Mouse (Mus musculus) midbrain, embryonic 14.5 days (tissue): ENCODE results near the gene Pctp. TPM values are rescaled to one million over a fixed set of nuclear protein-coding genes. Genes with fewer than 3 reads are reported as not detected.
A peak's percentile ranks its signal among the peaks of the same experiment; 100 is the strongest.

Experiments
- ATAC-seq: fragments of 200-750 bp; cut with Nextera tagmentation; 2 replicates; pipeline ENCODE4 v1.8.0; 2017; ENCODE audit warnings: moderate number of reproducible peaks, moderate library complexity; ENCODE audit not compliant: low FRiP score, low TSS enrichment
- DNase-seq: peaks from one replicate; pipeline ENCODE4 v3.0.0-alpha.2; 2015
- H3K27ac ChIP-seq: fragments of 300-500 bp; sonication (generic); replicated peaks from 2 replicates; pipeline ENCODE4 v1.5.1; 2014; ENCODE audit warnings: mild to moderate bottlenecking, low read depth, low read length, moderate library complexity
- H3K27me3 ChIP-seq: fragments of 300-500 bp; sonication (generic); 2 replicates; pipeline ENCODE4 v1.6.1; 2014; ENCODE audit warnings: low read length, control low read depth, mixed read lengths; ENCODE audit not compliant: control insufficient read depth, insufficient read depth
- H3K36me3 ChIP-seq: fragments of 300-500 bp; sonication (generic); 2 replicates; pipeline ENCODE4 v1.6.1; 2014; ENCODE audit warnings: low read length, control low read depth; ENCODE audit not compliant: control insufficient read depth, insufficient read depth
- H3K4me1 ChIP-seq: fragments of 300-500 bp; sonication (generic); 2 replicates; pipeline ENCODE4 v1.6.1; 2014; ENCODE audit warnings: mild to moderate bottlenecking, antibody characterized with exemption, low read length, control low read depth; ENCODE audit not compliant: control insufficient read depth, insufficient read depth
- H3K4me2 ChIP-seq: fragments of 300-500 bp; sonication (generic); 2 replicates; pipeline ENCODE4 v1.6.1; 2014; ENCODE audit warnings: mild to moderate bottlenecking, low read length, moderate library complexity
- H3K4me3 ChIP-seq: fragments of 300-500 bp; sonication (generic); replicated peaks from 2 replicates; pipeline ENCODE4 v1.5.1; 2014; ENCODE audit warnings: low read depth, low read length
- H3K9ac ChIP-seq: fragments of 300-500 bp; sonication (generic); replicated peaks from 2 replicates; pipeline ENCODE4 v1.6.1; 2014; ENCODE audit warnings: mild to moderate bottlenecking, low read length, moderate library complexity
- H3K9me3 ChIP-seq: fragments of 300-500 bp; sonication (generic); 2 replicates; pipeline ENCODE4 v1.6.1; 2016; ENCODE audit warnings: low read length, control low read depth, mixed read lengths; ENCODE audit not compliant: control insufficient read depth
- WGBS: fragments of 180-500 bp; shearing (Covaris S2); extraction: QIAGEN DNeasy Blood & Tissue Kit; methylation state at CpG from one replicate; pipeline ENCODE4 v1.1.7; 2014; 5-methylcytosine and 5-hydroxymethylcytosine counted together
- polyA plus RNA-seq: library from polyadenylated mRNA; unstranded; fragments of >200 nt; fragmentation: Nextera tagmentation; extraction: Ambion mirVana; gene quantifications from 2 replicates; pipeline ENCODE4 v1.2.1, GENCODE M21; 2014

The Pctp gene
- polyA plus RNA-seq, 1 experiment from 2014 or later, result 1.3 TPM

DNA sequence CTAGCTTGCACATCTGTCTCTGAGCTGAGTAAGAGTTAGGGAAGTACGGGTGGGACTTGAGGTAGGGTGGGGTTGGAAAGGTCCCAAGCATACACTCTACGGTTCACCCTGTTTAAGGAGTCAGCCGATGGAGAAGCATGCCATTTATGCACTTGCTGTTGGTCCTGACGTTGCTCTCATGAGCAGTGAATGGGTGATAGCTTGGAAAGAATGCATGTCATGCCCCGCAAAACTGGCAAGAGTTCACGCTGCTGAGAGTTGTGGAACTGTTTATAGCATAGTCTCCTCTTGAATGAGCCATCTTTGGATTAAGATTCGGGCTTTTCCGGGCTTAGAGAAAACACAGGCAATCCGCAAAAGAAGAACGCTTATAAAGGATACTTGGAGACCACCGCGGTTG, 32.0 kb upstream of the Pctp start:
- H3K36me3 ChIP-seq, result no peaks in the 10 kb centered on the region
- H3K4me2 ChIP-seq, result no peak overlapping the region
- H3K9ac ChIP-seq, result no peak overlapping the region
- peaks cover 3% of the 10 kb centered on the region; the same call in 1 of the 2 replicates for H3K27me3 ChIP-seq
- H3K4me1 ChIP-seq, result 0 out of 2 replicates have a peak, but pooled peaks cover 3% of the 10 kb centered on the region
- H3K9me3 ChIP-seq, result 0 out of 2 replicates have a peak, but pooled peaks cover 6% of the 10 kb centered on the region
- no peak overlapping the region for H3K27ac ChIP-seq
- ATAC-seq, result no peak
- H3K4me3 ChIP-seq, result no peak overlapping the region
- DNase-seq, result no peak
- WGBS, result 85% methylated on average over 12 of the region's 12 CpGs

DNA sequence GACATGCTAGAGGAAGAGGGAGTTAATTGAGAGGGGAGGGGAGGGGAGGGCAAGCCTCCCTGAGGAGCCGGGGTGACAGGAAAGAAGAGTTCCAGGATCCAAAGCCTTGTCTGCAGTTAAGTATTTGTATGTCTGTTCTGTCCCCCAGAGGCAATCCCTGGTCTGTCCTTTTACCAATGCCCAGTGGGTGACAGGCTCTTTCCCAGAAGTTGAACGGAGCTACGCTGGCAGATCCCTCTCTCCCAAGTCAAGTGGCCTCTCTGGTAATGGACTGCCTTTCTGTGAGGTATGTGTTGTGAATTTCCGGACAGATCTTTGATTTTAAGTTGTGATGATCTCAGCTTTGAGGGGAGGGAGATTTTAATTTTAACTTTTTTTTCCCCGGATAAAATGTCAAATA, 30.7 kb upstream of the Pctp start:
- no peak for ATAC-seq
- no peaks in the 10 kb centered on the region for H3K36me3 ChIP-seq
- no peak overlapping the region for H3K4me3 ChIP-seq
- no peak overlapping the region for H3K9ac ChIP-seq
- peaks cover 3% of the 10 kb centered on the region; the same call in 1 of the 2 replicates for H3K27me3 ChIP-seq
- no peak overlapping the region for H3K27ac ChIP-seq
- no peak for DNase-seq
- H3K4me1 ChIP-seq, result 0 out of 2 replicates have a peak, but pooled peaks cover 3% of the 10 kb centered on the region
- peak overlapping the region; percentile 35 for H3K4me2 ChIP-seq
- H3K9me3 ChIP-seq, result 0 out of 2 replicates have a peak, but pooled peaks cover 6% of the 10 kb centered on the region
- WGBS, result 45% methylated on average over 5 of the region's 5 CpGs

DNA sequence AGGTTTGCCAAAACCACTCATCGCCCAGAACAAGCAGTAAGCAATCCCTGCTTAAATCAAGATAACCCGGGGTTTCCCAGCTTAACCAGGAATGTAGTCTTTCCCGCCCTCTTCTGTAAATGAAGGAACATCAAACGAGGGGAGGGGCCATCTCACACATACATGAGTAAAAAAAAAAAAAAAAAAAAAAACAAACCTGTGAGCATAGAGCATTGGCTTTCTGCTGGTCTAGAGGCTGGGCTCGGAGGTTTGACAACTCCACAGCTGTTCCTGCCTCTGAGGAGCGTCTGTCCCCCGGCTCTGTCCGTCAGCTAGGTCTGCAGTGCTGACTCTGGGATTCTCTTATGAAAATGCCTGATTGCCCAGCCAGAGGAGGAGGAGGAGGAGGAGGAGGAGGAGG, 30.1 kb upstream of the Pctp start:
- Histone ChIP-seq H3K9me3 (0 out of 2 replicates have a peak, but pooled peaks cover 6% of the 10 kb centered on the region), H3K9ac (no peak overlapping the region), H3K4me2 (peak overlapping the region; percentile 35), H3K4me1 (0 out of 2 replicates have a peak, but pooled peaks cover 3% of the 10 kb centered on the region), H3K27ac (no peak overlapping the region), H3K36me3 (no peaks in the 10 kb centered on the region), H3K27me3 (peaks cover 3% of the 10 kb centered on the region; the same call in 1 of the 2 replicates), H3K4me3 (0 out of 2 replicates have a peak overlapping the region, but pooled peaks have one; percentile 3)
- DNase-seq (no peak), ATAC-seq (no peak)
- 31% methylated on average over 8 of the region's 8 CpGs for WGBS

DNA sequence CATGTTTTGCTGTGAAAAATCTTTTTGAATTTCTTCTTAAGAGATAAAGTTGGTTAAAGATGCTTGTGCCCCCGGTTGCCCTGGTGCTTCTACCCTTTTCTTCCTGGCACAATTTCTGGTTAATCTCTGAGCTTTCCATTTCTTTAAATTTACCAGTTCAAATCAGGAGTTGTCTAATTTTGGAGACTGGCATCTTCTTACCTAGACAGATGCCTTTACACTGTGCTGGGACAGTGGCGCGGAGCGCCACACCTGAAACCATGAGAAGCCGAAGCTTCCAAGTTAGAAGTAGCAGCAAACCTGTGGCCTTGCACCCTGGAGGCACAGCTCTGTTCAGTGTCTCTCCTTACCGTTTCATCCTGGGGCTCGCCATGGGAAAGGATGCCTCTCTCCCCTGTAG, 28.4 kb upstream of the Pctp start:
- ATAC-seq, result no peak
- WGBS, result 36% methylated on average over 7 of the region's 7 CpGs
- H3K9ac ChIP-seq, result peak overlapping the region; percentile 14; the same call in 1 of the 2 replicates

DNA sequence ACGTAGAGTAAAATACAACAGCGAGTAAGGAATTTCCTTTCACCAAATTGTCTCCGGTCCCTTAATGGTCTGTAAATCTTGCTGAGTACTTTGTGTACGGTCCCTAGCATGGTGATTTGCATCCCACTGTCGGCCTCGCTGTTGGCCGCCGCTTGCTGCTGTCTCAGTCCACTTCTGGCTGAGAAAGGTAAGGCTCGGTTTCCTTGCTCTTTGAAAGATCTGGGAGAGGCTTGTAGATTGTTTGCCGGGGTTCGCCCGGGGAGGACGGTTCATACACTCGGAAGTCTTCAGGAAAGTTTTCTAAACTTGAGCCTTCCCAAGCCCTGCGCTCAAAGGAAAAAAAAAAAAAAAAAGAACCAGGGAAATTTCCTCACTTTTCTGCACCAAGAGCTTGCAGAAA, 27.9 kb upstream of the Pctp start:
- ATAC-seq (no peak), DNase-seq (peak; percentile 83)
- H3K9me3 ChIP-seq, result no peaks in the 10 kb centered on the region
- no peak overlapping the region for H3K27ac ChIP-seq
- H3K36me3 ChIP-seq, result no peaks in the 10 kb centered on the region
- H3K9ac ChIP-seq, result peak overlapping the region; percentile 14; the same call in 1 of the 2 replicates
- WGBS, result under 1% methylated on average over 15 of the region's 15 CpGs
- 0 out of 2 replicates have a peak, but pooled peaks cover 6% of the 10 kb centered on the region for H3K4me1 ChIP-seq
- peak overlapping the region; percentile 28 for H3K4me3 ChIP-seq
- peaks cover 3% of the 10 kb centered on the region; the same call in 1 of the 2 replicates for H3K27me3 ChIP-seq
- H3K4me2 ChIP-seq, result peak overlapping the region; percentile 55

More for the DNA sequence above, 28.4 kb upstream of the Pctp start:
- DNase-seq, result no peak
- H3K27ac ChIP-seq, result no peak overlapping the region
- H3K4me3 ChIP-seq, result peak overlapping the region; percentile 28
- peak overlapping the region; percentile 55 for H3K4me2 ChIP-seq
- H3K36me3 ChIP-seq, result no peaks in the 10 kb centered on the region
- H3K9me3 ChIP-seq, result no peaks in the 10 kb centered on the region
- H3K27me3 ChIP-seq, result peaks cover 3% of the 10 kb centered on the region; the same call in 1 of the 2 replicates
- 0 out of 2 replicates have a peak, but pooled peaks cover 3% of the 10 kb centered on the region for H3K4me1 ChIP-seq

DNA sequence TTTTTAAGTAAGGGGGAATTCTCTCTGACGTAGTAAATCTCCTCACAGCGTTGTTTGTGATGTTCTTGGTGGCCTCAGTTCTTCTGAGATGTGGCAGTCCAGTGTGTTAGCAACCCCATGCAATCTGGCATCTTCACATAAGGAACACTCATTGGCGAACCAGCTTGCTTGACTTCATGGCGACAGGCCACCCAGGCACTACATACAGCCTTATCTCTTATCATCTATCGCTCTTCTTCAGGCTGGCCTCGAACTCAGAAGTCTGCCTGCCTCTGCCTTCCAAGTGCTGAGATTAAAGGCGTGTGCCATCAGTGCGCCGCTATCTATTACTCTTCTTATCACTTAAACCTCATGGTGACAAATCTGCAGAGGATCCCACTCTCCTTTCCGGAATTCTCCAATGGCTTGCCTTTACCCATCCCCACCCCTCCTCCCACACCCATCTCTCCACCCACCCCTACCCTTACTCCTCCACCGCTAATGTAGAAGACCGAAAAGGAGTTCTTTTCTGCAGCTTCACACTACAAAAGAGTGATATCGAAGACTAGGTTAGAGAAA, 27.2 kb upstream of the Pctp start, which contains the start of gene Tmem100:
Tmem100 (plus strand) TSS at position 508 of the 558 bp plus-strand sequence.
- Histone ChIP-seq H3K27me3 (peaks cover 3% of the 10 kb centered on the region; the same call in 1 of the 2 replicates), H3K9me3 (no peaks in the 10 kb centered on the region), H3K36me3 (no peaks in the 10 kb centered on the region), H3K4me1 (0 out of 2 replicates have a peak, but pooled peaks cover 6% of the 10 kb centered on the region), H3K27ac (no peak within 1 kb of the TSS), H3K4me3 (peak within 1 kb of the TSS; percentile 28), H3K4me2 (peak within 1 kb of the TSS; percentile 55), H3K9ac (peak within 1 kb of the TSS; percentile 14; the same call in 1 of the 2 replicates)
- DNase-seq (no peak), ATAC-seq (no peak)
- 61% methylated on average over 13 of the region's 13 CpGs for WGBS

DNA sequence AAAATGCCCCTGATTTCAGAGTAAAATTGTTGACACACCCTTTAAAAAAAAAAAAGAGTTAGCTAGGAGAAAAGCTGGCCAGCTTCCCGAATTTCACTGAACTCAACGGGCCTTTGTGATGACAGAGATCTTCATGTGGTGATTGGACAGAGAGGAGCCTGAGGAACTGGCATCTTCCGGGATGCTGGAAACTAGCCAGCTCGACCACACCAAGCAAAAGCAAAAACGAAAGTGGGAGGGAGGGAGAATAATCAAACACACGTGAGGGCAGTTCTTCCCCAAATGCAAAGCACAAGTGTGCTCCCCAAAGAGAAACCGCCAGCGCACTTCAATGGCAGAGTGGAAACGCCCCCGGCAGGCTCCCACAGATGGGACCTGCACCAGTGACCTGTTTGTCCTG, 26.7 kb upstream of the Pctp start:
- ATAC-seq (no peak), DNase-seq (peak; percentile 47)
- no peak overlapping the region for H3K9ac ChIP-seq
- H3K27me3 ChIP-seq, result peaks cover 3% of the 10 kb centered on the region; the same call in 1 of the 2 replicates
- H3K9me3 ChIP-seq, result no peaks in the 10 kb centered on the region
- H3K4me2 ChIP-seq, result peak overlapping the region; percentile 32
- no peak overlapping the region for H3K27ac ChIP-seq
- H3K36me3 ChIP-seq, result no peaks in the 10 kb centered on the region
- H3K4me3 ChIP-seq, result no peak overlapping the region
- H3K4me1 ChIP-seq, result 0 out of 2 replicates have a peak, but pooled peaks cover 6% of the 10 kb centered on the region
- WGBS, result 53% methylated on average over 10 of the region's 10 CpGs

DNA sequence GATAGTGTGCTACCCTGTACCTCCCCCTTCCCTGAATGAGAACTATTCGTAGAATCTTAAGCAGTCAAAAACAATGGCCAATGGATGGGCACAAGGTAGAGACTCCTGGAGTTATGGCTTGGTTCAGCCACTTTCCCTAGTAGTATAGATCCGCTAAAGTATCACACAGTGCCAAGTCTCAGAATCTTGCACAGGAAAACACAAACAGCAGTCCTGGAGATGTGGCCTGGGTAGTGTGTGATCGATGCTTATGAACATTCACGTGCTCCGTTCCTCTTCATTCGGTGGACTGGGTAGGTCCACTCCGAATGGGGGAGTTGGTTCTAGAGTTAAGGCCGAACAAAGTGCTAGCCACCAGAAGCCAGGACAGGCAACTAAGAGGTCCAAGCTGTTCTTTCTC, 26.1 kb upstream of the Pctp start:
- no peak overlapping the region for H3K9ac ChIP-seq
- H3K9me3 ChIP-seq, result no peaks in the 10 kb centered on the region
- DNase-seq, result no peak
- H3K36me3 ChIP-seq, result no peaks in the 10 kb centered on the region
- H3K4me3 ChIP-seq, result no peak overlapping the region
- no peak for ATAC-seq
- H3K27ac ChIP-seq, result no peak overlapping the region
- peaks cover 3% of the 10 kb centered on the region; the same call in 1 of the 2 replicates for H3K27me3 ChIP-seq
- H3K4me2 ChIP-seq, result no peak overlapping the region
- H3K4me1 ChIP-seq, result 0 out of 2 replicates have a peak, but pooled peaks cover 6% of the 10 kb centered on the region
- 91% methylated on average over 8 of the region's 8 CpGs for WGBS
